Mouse (Mus musculus) urinary bladder, postnatal 0 days (tissue): Measurements from ENCODE around the gene Rpl32. TPM values are rescaled to one million over a fixed set of nuclear protein-coding genes. Genes with fewer than 3 reads are reported as not detected.

Experiments
- microRNA-seq: library from miRNA; unstranded; fragments of <30 nt; microRNA quantifications from one replicate; pipeline ENCODE4, GENCODE M21; 2016
- polyA plus RNA-seq: library from polyadenylated mRNA; unstranded; fragments of >200 nt; fragmentation: Nextera tagmentation; extraction: Ambion mirVana; gene quantifications from 2 replicates; pipeline ENCODE4 v1.2.1, GENCODE M21; 2015

The Rpl32 gene
- 1,823 and 1,855 TPM in 2 replicates for polyA plus RNA-seq

GRCm38 (mm10) chr6:115808488-115809231 lies at the start of gene Rpl32:
TSS of gene Rpl32 (minus strand) at chr6:115808747.

DNA sequence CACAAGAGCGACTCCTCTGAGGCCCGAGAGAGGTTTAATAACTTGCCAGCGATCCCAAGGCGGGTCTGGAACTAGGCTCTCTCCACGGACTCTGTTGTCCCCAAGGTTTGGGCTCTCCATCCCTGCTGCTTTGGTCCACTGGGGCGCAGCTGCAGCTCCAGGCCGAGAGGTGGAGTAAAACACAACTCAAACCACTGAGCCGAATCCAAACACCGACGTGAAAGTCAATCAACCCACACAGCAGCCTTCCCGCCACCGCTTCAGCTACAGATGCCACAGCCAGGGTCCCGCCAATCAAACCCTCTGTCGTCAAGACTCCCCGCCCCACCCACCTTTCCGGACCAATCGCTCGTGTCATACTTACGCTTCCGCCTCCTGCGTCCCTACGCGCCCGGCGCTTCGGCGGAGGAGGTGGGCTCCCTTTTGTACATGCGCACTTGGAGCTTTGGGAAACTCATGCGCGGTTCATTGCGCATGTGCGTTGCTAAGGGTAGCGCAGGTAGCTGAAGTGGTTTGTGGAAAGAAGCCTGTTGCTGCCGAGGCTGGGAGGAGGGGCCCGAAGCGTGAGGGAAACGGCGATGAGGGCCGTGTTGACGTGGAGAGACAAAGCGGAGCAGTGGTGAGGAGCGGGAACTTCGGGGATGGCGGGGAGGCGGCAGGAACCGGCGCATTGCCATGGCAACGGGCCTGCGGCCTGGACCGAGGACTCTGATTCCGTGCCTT lies 44.7 kb upstream of the Rpl32 start, which contains the start of the genes Mbd4 and Ift122:
Mbd4 (minus strand) TSS at position 281 of the 723 bp plus-strand sequence.
Ift122 (plus strand) TSS at position 380 of the 723 bp plus-strand sequence.

GRCm38 (mm10) chr6:115838161-115838597 lies 29.6 kb upstream of the Rpl32 start, which contains the start of gene Efcab12:
TSS of gene Efcab12 (minus strand) at chr6:115838412.

DNA sequence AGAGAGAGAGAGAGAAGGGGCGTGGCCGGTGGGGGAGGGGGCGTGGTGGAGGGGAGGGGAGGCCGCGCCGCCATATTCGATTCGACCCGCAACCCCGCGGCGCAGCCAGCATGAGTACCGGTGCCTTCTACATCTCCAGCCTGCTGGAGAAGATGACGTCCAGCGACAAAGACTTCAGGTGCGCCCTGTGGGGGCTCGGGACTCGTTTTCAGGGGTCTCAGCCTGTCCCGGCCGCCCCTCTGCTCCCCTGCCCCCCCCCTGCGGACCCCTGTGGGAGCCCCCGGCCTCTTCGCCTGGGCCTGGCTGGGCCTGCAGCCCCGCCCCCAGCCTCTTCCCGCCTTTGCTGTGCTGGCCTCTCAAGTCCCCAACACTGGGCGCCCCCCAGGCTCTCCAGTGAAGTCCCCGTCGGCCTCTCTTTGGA lies 34.0 kb downstream of the Rpl32 start, which contains the start of gene Cand2:
Cand2 (plus strand) TSS at position 38 of the 421 bp plus-strand sequence.

GRCm38 (mm10) chr6:115761995-115762756 lies 46.4 kb downstream of the Rpl32 start, which contains the start of gene Tmem40:
TSS of gene Tmem40 (minus strand) at chr6:115762410.

Small RNA genes lying within 50 kb of the gene (microRNA-seq; reads per million reads assigned to microRNA genes)
- gene Mir7660: not detected

Other genes starting within 250 kb of the Rpl32 start
- gene Mkrn2os, start 216.2 kb downstream of the Rpl32 start, polyA plus RNA-seq: 0.05 TPM in 1 of 2 replicates, not detected in the other
- gene Mkrn2, start 206.8 kb downstream of the Rpl32 start, polyA plus RNA-seq: 17.7 and 18.4 TPM in 2 replicates
- 59.1 and 62.1 TPM in 2 replicates for gene Raf1, start 132.1 kb downstream of the Rpl32 start, polyA plus RNA-seq
- gene Tmem40, start 46.3 kb downstream of the Rpl32 start, polyA plus RNA-seq: 30.7 and 33.4 TPM in 2 replicates
- gene Cand2, start 34.2 kb downstream of the Rpl32 start, polyA plus RNA-seq: 3.6 and 3.7 TPM in 2 replicates
- gene Efcab12, start 29.7 kb upstream of the Rpl32 start, polyA plus RNA-seq: 0.11 and 0.24 TPM in 2 replicates
- 4.1 and 4.3 TPM in 2 replicates for gene Mbd4, start 44.6 kb upstream of the Rpl32 start, polyA plus RNA-seq
- 5.2 and 6.2 TPM in 2 replicates for gene Ift122, start 44.7 kb upstream of the Rpl32 start, polyA plus RNA-seq
- 0.10 TPM in 1 of 2 replicates, not detected in the other for gene Rho, start 123.0 kb upstream of the Rpl32 start, polyA plus RNA-seq
- not detected in 2 replicates for gene H1foo, start 136.2 kb upstream of the Rpl32 start, polyA plus RNA-seq
- 8.4 and 8.5 TPM in 2 replicates for gene Plxnd1, start 186.3 kb upstream of the Rpl32 start, polyA plus RNA-seq